Mouse (Mus musculus): Measurements from ENCODE around the gene Kcnj6.

Gene Kcnj6

GRCm38 (mm10) chr16:94997340-94997849 is at the start of gene Kcnj6:
Gene Kcnj6 (minus strand): TSS chr16:94997701.
- DNase-seq (ENCODE audit: low spot score in 2 of 2) = no peak

- DNase-seq (ENCODE audit: low spot score in 2 of 2) = no peak
Measured at GRCm38 (mm10) chr16:95009937-95010336, 12.4 kb upstream of the Kcnj6 start.

GRCm38 (mm10) chr16:95004599-95004998 is 7.1 kb upstream of the Kcnj6 start:
- no peak for DNase-seq (ENCODE audit: low spot score in 2 of 2)

GRCm38 (mm10) chr16:94999551-94999950 is 2.0 kb upstream of the Kcnj6 start:
- DNase-seq (ENCODE audit: low spot score in 2 of 2) = no peak

GRCm38 (mm10) chr16:94999019-94999418 is 1.5 kb upstream of the Kcnj6 start:
- no peak for DNase-seq (ENCODE audit: low spot score in 2 of 2)

GRCm38 (mm10) chr16:94996791-94997281 is 665 bp downstream of the Kcnj6 start:
- DNase-seq (ENCODE audit: low spot score in 2 of 2) = no peak

- DNase-seq (ENCODE audit: low spot score in 2 of 2) = peak in 1 of 2 experiments; percentile 17
Measured at GRCm38 (mm10) chr16:94995542-94996131, 1.9 kb downstream of the Kcnj6 start.

- no peak for DNase-seq (ENCODE audit: low spot score in 2 of 2)
Measured at GRCm38 (mm10) chr16:94994924-94995323, 2.6 kb downstream of the Kcnj6 start.

- no peak for DNase-seq (ENCODE audit: low spot score in 2 of 2)
Measured at GRCm38 (mm10) chr16:94994148-94994547, 3.4 kb downstream of the Kcnj6 start.

GRCm38 (mm10) chr16:94990114-94990513 is 7.4 kb downstream of the Kcnj6 start:
- DNase-seq (ENCODE audit: low spot score in 2 of 2) = no peak

GRCm38 (mm10) chr16:94986731-94987130 is 10.8 kb downstream of the Kcnj6 start:
- DNase-seq (ENCODE audit: low spot score in 2 of 2) = no peak

- no peak for DNase-seq (ENCODE audit: low spot score in 2 of 2)
Measured at GRCm38 (mm10) chr16:94984263-94984662, 13.2 kb downstream of the Kcnj6 start.

GRCm38 (mm10) chr16:94980374-94980773 is 17.1 kb downstream of the Kcnj6 start:
- DNase-seq (ENCODE audit: low spot score in 2 of 2) = no peak

- no peak for DNase-seq (ENCODE audit: low spot score in 2 of 2)
Measured at GRCm38 (mm10) chr16:94979499-94979898, 18.0 kb downstream of the Kcnj6 start.

- DNase-seq (ENCODE audit: low spot score in 2 of 2) = peak in 1 of 2 experiments; percentile 34
Measured at GRCm38 (mm10) chr16:94972080-94972855, 25.2 kb downstream of the Kcnj6 start.

GRCm38 (mm10) chr16:94968941-94969340 is 28.6 kb downstream of the Kcnj6 start:
- DNase-seq (ENCODE audit: low spot score in 2 of 2) = no peak

- no peak for DNase-seq (ENCODE audit: low spot score in 2 of 2)
Measured at GRCm38 (mm10) chr16:94968472-94968871, 29.0 kb downstream of the Kcnj6 start.

- no peak for DNase-seq (ENCODE audit: low spot score in 2 of 2)
Measured at GRCm38 (mm10) chr16:94957156-94957828, 40.2 kb downstream of the Kcnj6 start.

- no peak for DNase-seq (ENCODE audit: low spot score in 2 of 2)
Measured at GRCm38 (mm10) chr16:94956410-94956809, 41.1 kb downstream of the Kcnj6 start.

- DNase-seq (ENCODE audit: low spot score in 2 of 2) = no peak
Measured at GRCm38 (mm10) chr16:94953294-94953693, 44.2 kb downstream of the Kcnj6 start.

GRCm38 (mm10) chr16:94949172-94949571 is 48.3 kb downstream of the Kcnj6 start:
- no peak for DNase-seq (ENCODE audit: low spot score in 2 of 2)

- no peak for DNase-seq (ENCODE audit: low spot score in 2 of 2)
Measured at GRCm38 (mm10) chr16:94946848-94947247, 50.7 kb downstream of the Kcnj6 start.
